Mouse (Mus musculus) thymus, postnatal 36 days (tissue): ENCODE results near the gene Vcl.
A peak's percentile ranks its signal among the peaks of the same experiment; 100 is the strongest.

Experiments used
- DNase-seq, 2 experiments: peaks; one replicate each; pipeline ENCODE4 v3.0.0; 2022; ENCODE audit warnings: mixed read lengths in 2 of 2

Gene Vcl

GRCm38 (mm10) chr14:20928848-20929745 is at the start of gene Vcl:
Vcl (plus strand) TSS chr14:20929398.
- DNase-seq: peak; percentile 94

- DNase-seq: no peak
These were observed 44.5 kb upstream of the Vcl start for GRCm38 (mm10) chr14:20884691-20885090.

- peak; percentile 27 to 46 for DNase-seq
These were observed 43.9 kb upstream of the Vcl start for GRCm38 (mm10) chr14:20885091-20885888.

DNA sequence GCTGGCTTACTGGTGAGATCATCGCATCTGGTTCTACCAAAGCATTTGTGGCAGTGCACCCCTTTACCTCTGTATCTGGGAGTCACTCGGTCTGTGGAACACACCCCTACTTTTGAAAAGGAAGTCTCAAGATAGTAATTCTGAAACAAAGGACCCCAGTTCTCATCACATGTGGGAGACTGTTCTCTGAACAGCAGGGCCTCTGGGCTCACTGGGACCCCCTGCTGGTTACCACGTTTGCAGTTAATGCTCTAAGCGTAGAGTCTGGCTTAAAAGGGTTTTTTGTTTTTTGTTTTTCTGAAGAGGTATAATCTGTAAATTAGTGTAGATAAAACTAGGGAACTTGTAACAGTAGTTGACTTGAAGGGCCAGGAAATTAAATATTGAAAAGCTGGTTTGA is 42.9 kb upstream of the Vcl start:
- peak; percentile 79 for DNase-seq

- no peak for DNase-seq
These were observed 41.6 kb upstream of the Vcl start for GRCm38 (mm10) chr14:20887541-20888085.

GRCm38 (mm10) chr14:20891941-20892402 is 37.2 kb upstream of the Vcl start:
- no peak for DNase-seq

GRCm38 (mm10) chr14:20893815-20894214 is 35.4 kb upstream of the Vcl start:
- no peak for DNase-seq

DNA sequence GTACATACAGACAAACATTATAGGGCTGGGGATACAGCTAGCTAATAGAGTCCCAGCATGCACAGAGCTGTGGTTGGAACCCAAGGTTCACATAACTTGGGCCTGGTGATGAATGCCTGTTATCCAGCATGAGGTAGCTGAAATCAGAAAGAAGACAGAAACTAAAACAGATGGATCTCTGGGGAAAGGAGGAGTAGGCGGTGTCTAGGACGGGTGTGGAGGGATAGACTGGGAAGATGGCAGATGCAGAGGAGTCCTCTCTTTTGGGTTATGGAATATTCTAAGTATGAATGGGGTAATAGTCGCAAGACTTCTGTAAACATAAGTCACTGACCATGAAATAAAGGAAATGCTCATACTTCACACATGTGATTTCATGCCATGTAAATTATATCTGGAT is 27.9 kb upstream of the Vcl start:
- no peak for DNase-seq

GRCm38 (mm10) chr14:20903137-20903536 is 26.1 kb upstream of the Vcl start:
- no peak for DNase-seq

- DNase-seq: no peak
These were observed 17.4 kb upstream of the Vcl start for GRCm38 (mm10) chr14:20911811-20912210.

GRCm38 (mm10) chr14:20914415-20914814 is 14.8 kb upstream of the Vcl start:
- DNase-seq: no peak

GRCm38 (mm10) chr14:20916625-20917612 is 12.3 kb upstream of the Vcl start:
- no peak for DNase-seq

DNA sequence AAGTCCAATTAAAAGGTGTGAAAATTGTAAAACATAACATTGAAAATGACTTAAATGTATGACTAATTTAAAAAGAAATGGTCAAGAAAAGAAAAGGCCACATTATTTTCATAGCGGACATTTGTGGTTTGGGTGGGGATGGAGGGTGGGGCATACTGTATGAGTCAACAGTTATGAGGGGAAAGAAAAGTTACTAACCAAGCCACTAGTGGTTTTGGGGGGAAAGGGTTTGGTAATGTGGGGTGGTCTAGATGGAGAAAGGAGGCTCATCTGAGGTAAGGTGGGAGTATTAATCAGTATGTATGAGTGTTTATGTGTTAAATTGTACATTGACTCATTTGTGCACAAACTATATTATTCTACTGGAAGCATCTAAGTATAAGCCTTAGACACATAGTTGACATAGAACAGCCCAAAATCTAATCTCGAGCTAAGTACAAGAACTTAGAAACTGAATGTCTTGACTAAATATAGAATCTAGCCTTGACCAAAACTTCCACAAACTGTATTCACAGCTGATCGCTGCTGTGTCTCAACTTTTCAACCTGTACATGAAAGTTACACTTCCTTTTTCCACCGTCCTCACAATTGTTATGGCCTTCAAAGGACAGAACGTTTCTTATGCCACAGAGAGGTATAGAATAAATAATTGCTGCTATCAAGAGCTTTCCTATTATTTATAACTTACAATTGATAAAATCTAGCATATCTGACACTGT is 5.0 kb upstream of the Vcl start:
- no peak for DNase-seq

DNA sequence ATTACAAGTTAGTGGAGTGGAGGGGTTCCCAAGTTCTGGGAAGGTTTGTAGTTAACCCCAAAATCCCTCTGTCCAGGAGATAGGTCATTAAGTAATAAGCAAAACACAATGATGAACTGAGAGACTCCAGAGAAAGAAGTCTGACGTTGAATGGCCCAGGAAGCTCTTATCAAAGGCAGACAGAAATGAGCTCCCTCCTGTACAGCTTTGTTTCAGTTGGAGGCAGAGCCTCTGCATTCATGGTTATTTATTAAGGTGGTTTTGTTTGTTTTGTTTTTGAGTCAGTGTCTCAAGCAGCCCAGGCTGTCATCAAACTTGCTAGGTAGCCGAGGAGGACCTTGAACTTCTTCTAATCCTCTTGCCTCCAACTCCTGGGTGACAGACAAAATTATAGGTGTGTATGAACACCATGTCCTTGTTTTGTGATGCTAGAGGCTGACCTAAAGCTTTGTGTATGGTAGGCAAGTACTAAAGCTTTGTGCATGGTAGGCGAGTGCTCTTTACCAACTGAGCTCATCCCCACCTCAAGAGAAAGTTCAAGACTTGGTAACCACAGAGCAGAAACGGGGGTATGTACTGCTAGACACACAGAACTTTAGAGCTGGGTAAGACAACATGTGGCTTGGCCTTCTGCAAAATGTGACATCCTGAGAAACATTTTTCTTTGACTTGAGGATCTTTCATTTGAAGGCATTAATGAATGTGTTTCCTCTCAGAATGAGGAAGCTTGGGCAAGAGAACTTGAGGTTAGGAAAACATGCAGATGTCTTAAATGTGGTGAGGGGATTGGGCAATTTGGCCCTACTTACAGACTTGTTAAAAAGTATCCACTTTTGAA is 1.5 kb upstream of the Vcl start:
- no peak for DNase-seq

DNA sequence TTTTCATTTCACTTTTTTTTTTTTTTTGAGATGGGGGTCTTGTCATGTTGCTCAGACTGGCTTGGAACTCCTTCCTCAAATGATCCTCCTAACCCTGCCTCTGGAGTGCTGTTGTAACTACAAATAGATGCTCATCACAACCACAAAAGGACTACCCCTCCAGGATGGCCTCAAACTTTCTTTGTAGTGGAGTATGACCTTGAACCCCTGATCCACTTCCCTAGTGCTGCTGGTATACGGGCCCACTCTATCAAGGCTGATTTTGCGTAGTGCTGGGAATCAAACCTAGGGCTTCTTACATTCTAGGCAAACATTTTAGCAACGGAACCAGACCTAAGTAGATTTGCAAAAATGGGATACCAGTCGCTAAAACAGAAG is 901 bp upstream of the Vcl start:
- peak in 1 of 2 experiments; percentile 2 for DNase-seq

- peak in 1 of 2 experiments; percentile 16 for DNase-seq
These were observed 726 bp downstream of the Vcl start for GRCm38 (mm10) chr14:20929814-20930434.

DNA sequence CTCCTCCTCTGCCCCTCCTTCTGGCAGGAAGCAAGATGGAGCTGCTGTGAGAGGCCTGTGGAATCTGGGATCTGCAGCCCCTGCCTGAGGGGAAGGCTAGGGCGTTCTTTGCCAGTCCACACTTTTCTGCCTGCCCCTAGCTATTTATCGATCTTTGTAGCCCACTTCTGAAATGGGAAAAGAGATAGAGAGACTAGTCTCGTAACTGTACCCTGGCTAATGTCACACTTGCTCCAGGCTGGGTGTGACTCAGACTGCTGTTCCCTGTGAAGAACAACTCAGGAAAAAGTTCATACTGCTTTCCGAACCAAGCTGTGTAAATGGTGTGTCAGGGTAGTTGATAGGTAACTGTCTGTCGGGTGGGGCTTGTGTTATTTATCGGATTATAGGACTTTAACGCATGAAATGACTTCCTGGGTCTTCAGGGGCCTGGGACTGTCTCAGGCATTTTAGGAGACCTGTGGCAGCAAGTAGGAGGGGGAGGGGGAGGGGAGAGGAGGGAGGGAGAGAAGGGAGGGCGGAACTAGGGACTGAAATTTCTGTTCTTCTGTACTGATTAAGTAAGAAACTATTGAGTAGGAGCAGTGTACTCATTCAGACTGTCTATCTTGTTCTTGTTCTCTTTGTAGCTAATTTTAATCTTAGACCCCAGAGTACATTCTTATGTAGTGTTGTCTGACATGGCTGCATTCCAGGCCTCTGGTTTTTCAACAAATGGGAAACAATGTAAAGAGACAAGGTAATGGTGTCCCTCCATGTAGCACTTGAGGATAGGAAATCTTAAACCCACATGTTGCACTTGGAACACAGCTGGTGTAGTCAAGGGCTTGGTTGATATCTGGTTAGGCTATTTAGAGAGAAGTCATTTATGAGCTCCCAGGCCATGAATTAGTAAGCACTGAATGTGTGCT is 1.5 kb downstream of the Vcl start:
- no peak for DNase-seq

DNA sequence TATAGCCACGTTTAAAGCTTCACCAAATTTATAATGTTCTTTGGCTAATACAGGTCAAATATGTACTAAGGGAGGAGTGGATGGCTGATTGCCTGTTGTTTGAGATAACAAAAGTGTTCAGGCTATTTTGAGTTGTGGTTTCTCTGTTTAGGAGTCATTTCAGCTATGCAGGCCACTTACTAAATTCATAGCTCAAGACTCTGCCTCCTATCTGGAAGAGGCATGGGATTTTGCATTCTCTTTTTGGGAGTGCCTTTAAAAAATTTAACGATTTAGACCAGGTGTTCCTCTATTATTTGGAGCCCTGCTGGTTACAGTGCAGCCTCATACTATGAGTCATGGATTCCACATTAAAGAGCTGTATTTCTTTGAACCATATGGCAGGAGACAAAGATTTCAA is 9.2 kb downstream of the Vcl start:
- no peak for DNase-seq

- no peak for DNase-seq
These were observed 9.7 kb downstream of the Vcl start for GRCm38 (mm10) chr14:20938860-20939259.
